Mouse (Mus musculus) neural tube, embryonic 10.5 days (tissue): ENCODE data around the gene Shcbp1l.
A peak's percentile ranks its signal among the peaks of the same experiment; 100 is the strongest.
"Not testable (repeated sequence)": the region's sequence is repeated elsewhere in the genome, so short reads cannot be mapped to it uniquely, and the experiment has no call there.

Experiments used
- DNase-seq: peaks from one replicate; pipeline ENCODE4 v3.0.0-alpha.2; 2017; ENCODE audit warnings: low spot score; ENCODE audit errors: extremely low spot score

The Shcbp1l gene

DNA sequence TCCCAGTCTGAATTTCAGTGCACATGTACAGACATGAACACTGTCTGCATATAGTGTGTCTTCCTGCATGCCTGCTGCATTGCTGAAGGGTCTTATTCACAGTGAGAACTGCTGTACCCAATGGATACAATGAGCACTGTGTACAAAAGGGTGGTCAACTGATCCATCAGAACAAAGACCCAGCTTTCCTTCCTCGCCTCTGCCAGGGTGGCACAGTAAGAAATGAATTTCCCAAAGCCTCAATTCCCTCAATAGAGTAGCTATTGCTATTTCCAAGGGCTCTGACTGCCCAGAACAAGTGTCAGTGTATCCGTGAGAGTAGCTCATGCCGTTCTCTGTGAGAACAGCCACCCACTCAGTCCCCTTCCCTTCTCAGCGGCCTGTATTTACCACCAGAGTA lies 7.2 kb upstream of the Shcbp1l start:
- not testable (repeated sequence) for DNase-seq

DNA sequence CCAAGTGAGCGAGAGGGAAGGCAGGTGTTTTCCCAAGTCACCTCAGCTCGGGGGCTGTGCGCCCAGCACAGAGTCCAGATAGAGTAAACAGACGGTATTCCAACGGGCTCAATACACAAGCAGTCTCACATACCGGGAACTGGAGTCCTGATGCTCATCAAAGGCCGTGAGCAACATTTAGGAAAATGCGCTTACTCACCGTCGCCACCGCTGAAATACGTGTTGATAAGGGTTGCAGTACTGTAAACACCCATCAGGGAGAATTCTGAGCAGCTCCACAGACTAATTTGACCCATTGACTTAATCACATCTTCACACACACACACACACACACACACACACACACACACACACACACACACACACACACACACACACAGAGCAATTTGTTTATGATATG lies 691 bp upstream of the Shcbp1l start:
- no peak for DNase-seq

DNA sequence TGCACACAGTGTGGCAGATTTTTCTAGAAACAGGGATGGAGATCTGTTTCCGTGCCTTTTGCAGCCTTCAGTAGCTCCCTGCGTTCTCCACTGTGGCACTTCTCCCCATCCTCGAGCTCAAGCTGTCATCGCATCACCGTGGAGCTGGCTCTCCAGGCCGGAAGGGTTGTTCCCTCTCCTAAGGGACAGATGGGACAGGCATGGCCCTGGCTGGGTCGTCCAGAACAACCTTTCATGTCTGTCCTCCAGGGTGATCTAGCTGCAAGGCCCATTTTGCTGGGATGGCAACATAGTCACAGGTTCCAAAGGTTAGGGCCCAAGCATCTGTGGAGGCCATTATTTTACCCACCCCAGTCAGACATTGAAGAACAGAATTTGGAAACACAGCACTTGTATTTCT lies 6.2 kb downstream of the Shcbp1l start:
- DNase-seq, result no peak

DNA sequence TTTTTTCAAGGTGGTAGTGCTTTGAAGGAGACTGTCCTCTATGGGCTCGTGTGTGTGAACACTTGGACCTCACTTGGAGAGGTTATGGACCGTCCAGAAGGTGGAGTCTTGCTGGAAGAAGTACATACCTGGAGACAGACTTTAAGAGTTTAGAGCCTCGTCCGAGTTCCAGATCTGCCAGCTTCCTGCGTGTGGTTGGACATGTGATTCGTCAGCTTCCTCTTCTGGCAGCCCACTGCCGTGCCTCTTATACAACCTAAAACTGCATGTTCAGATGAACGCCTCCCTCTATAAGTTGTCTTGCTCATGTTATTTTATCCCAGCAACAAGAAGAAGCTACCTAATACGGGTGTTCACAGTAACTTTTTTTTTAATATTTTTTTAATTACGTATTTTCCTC lies 6.7 kb downstream of the Shcbp1l start:
- DNase-seq, result no peak

- no peak for DNase-seq
These were observed 7.4 kb downstream of the Shcbp1l start for GRCm38 (mm10) chr1:153432329-153432728.

DNA sequence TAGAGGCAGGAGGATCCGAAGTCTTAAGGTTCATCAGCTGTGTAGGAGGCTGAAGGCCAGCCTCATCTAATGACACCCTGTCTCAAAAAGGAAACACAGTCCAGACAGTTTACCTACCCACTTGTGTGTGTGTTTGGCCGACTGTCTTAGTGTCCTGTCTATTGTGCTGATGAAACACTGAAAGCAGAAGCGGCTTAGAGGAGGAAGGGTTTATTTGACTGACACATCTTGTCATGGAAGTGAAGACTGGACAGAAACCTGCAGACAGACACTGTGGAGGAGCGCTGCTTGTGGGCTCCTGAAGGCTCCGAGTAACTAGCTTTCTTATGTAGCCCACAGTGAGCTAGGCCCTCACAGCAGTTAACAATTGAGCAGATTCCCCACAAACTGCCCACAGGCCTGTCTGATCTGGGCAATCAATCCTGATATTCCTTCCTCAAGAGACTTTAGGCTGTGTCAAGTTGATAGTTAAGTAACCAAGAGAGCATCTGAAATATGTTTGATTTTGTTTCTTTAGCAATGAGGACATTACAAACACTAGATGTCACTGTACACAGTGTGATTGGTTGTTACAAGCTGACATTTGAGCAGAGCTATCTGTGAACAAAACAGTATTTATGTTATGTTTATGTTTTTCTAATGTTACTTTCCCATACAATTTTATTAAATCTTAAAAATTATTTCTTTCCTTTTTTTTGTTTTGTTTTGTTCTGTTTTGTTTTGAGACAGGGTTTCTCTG lies 9.1 kb downstream of the Shcbp1l start:
- no peak for DNase-seq

GRCm38 (mm10) chr1:153437536-153437935 lies 12.6 kb downstream of the Shcbp1l start:
- DNase-seq, result no peak

GRCm38 (mm10) chr1:153440752-153441151 lies 15.8 kb downstream of the Shcbp1l start:
- no peak for DNase-seq

DNA sequence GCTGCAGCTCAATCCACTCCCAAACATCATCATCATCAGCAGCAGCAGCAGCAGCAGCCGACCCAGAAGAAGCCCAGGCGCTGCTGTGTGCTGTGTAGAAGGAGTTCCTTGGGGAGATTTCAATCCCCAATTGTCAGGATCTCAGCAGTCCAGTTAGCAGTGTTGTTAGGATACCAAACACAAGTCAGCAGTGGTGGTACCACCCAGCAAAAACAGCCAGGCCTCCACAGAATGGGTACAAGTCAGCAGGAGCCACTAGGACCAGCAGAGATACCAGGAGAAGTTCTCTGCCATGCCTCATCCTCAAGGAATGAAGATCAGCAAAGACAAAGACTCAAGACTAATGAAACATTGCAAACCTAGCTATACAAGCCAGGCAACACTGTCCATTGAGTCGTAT lies 16.7 kb downstream of the Shcbp1l start:
- DNase-seq, result no peak

DNA sequence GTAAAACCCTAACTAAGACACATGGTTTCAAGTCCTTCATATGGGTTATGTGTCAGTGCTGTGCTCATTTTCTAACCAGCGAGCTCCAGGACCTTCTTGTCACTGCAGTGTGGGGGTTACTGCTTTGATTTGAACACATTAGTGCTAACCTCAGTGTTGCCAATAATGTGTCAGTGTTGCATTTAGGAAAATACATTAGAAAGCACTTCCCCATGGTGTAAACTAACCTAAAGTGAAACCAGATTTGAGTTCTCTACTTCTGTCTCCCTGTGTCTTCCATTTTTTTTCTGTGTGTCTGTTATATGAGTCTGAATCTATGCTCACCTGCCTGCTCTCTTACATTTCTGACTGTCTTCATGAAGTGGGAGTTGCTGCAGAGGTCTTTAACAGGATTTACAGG lies 18.1 kb downstream of the Shcbp1l start:
- no peak for DNase-seq

GRCm38 (mm10) chr1:153443632-153444031 lies 18.7 kb downstream of the Shcbp1l start:
- DNase-seq, result no peak

DNA sequence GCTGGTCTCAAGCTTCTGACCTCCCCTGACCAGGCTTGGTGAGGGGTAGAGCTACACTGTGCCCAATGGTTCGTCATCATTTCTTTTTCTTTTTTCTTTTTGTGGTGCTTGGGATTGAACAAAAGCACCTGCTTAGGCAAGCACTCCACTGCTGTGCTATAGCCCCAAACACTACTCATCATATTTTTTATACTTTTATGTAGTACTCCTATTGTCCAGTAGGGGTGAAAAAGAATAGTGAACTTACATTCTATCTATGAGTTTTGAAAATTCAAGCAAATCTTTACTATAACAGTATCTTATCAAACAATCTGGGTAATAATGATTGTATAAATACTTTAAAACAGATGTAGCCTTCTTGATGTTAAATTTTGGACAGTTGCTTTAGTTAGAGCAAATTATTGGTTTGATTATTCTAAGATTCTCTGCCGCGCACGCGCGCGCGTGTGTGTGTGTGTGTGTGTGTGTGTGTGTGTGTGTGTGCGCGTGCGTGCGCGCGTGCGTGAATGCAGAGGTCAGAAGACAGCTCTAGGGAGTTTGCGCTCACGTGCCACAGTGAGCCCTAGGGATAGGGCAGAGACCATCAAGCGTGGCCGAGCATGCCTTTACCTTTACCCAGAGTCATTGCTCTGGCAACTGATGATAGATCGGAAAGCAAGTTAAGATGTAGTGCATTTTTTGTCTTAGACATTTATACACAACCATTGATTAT lies 21.3 kb downstream of the Shcbp1l start:
- DNase-seq, result no peak

DNA sequence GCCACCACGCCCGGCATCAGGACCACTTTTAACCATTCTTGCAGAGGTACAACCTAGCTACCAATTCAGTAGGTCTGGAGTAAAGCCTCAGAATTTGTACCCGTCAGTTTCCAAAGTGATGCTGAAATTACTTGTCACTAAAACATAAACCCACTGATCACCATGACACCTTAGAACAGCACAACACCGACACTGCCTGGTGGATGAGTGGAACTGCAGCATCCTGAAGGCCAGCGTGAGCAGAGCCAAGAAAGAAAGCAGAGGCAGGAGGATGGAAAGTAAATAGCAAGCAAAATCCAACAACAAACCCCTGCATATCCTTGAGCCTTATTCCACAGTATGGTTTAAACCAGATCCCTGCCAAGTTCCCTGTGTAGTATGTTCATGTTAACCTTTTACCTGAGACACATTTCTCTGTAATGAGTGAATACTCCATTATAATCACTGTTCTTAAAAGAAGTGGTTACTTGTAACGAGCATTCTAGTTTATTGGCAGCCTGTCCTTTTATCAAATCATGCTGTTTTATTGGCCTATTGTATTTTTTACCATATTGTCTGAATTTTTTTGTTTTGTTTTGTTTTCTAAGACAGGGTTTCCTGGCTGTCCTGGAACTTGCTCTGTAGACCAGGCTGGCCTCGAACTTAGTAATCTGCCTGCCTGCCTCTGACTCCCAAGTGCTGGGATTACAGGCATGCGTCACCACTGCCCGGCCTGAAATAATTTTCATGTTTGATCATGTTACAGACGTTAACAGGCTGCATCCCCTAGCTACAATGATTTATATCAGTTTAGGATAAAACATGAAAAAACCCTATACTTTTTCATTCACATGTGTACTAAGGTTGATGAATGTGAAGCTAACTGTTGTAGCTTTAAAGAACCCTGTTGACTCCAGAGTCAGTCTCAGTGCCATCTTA lies 26.5 kb downstream of the Shcbp1l start:
- DNase-seq, result no peak

- no peak for DNase-seq
These were observed 28.2 kb downstream of the Shcbp1l start for GRCm38 (mm10) chr1:153453146-153453642.

DNA sequence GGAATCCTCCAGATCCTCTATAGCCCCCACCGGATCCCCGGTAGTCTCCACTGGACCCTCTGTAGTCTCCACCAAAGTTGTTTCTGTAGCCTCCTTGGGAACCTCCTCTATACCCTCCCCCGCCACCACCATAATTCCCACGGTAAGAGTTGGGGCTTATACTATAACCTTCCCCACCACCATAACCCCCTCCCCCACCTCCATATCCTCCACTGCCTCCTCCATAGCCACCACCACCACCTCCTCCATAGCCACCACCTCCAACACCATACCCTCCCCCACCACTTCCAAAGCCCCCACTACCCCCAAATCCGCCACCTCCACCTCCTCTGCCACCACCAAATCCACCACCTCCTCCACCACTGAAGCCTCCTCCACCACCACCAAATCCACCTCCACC lies 31.2 kb downstream of the Shcbp1l start:
- no peak for DNase-seq

- no peak for DNase-seq
These were observed 36.8 kb downstream of the Shcbp1l start for GRCm38 (mm10) chr1:153461796-153462195.

GRCm38 (mm10) chr1:153479296-153479695 lies 54.3 kb downstream of the Shcbp1l start:
- DNase-seq, result no peak

- DNase-seq, result peak; percentile 66
These were observed 55.5 kb downstream of the Shcbp1l start for GRCm38 (mm10) chr1:153480386-153481024.

- DNase-seq, result no peak
These were observed 56.1 kb downstream of the Shcbp1l start for GRCm38 (mm10) chr1:153481025-153481412.

GRCm38 (mm10) chr1:153485201-153485796 lies 60.3 kb downstream of the Shcbp1l start:
- DNase-seq, result no peak

DNA sequence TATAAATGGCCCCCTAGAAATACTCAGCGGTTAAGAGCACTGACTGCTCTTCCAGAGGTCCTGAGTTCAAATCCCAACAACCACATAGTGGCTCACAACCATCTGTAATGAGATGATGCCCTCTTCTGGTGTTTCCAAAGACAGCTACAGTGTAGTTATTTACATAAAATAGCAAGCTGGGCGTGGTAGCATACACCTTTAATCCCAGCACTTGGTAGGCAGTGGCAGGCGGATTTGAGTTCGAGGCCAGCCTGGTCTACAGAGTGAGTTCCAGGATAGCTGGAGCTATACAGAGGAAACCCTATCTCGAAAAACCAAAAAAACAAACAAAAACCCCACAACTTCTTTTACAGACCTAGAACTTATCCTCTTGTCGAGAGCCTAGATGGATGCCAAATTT lies 61.2 kb downstream of the Shcbp1l start:
- not testable (repeated sequence) for DNase-seq
